Mouse (Mus musculus): Measurements from ENCODE around the gene Ccdc117.

Ccdc117 gene

DNA sequence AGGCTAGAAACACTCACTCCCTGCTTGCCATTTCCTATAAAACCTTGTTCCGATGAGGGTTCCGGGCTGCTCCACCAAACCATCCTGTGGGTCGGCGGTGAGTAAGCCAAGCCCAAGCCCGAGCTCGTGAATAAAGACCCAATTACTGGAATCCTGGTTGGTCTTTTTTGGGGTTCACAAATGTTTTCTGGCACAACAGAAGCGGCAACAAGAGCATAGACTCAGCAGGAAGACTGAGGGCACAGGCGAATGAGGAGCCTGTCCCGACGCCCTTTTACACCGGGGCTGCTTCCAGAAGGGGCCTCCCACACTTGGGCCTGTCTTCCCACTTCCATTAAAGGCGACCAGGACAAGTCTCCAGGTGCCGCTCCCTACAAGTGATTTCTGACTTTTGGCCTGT is 59.4 kb downstream of the Ccdc117 start:
- DNase-seq (ENCODE audit: extremely low read depth, insufficient read length, low spot score), result no peak

All from 3134 (cell line).